Mouse (Mus musculus) stomach, postnatal 0 days (tissue): Measurements from ENCODE around the gene Cygb.

ENCODE experiments used
- CTCF ChIP-seq: IDR thresholded peaks from 2 replicates; pipeline ENCODE4 v1.5.1; 2016; ENCODE audit warnings: antibody characterized with exemption, low read depth, mild to moderate bottlenecking, moderate library complexity
- EP300 ChIP-seq: optimal IDR thresholded peaks from 2 replicates; pipeline ENCODE3; 2016; ENCODE audit warnings: antibody characterized with exemption

DNA sequence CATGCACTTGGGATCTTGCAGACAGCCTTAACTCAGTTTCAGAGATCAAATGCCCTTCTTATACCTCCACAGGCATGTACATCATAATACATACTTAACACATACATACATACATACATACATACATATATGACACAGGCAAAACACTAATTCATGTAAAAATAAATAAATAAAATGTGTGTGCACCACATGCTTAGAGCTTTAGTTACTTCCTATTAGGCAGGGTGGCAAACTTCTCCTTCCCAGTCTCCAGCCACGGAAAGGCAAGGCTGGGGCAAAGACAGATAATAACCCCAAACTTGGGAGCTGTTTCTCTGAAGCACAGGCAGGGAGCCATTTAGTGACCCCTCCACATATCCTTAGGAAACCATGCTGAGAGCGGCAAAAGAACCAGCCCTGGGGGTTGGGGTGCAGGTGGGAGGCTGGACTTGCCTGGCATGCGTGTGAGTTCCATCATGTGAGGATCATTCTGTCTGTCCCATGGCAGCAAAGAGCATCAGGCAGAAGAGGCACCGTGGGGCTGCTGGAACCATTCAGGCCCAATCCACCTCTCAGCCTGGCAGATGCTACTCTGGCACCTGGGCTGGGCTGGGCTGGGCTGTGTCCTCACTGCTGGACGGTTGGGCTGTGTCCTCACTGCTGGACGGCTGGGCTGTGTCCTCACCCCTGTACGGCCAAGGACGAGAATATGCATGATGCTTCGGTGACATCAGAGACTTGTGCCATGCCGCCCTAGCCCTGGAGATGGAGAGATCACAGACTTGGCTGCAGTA, 27.6 kb downstream of the Cygb start, which contains the start of gene Rhbdf2:
- TF ChIP-seq EP300: no peak
- TF ChIP-seq CTCF: no peak
